Mouse (Mus musculus) monocyte, adult 2 months (primary cell): ENCODE measurements around the gene Foxe1.

Experiments
- DNase-seq, 2 experiments: peaks; one replicate each; pipeline ENCODE4 v3.0.0; 2022; ENCODE audit warnings: low spot score in 2 of 2, low read depth in 1 of 2

The Foxe1 gene

DNA sequence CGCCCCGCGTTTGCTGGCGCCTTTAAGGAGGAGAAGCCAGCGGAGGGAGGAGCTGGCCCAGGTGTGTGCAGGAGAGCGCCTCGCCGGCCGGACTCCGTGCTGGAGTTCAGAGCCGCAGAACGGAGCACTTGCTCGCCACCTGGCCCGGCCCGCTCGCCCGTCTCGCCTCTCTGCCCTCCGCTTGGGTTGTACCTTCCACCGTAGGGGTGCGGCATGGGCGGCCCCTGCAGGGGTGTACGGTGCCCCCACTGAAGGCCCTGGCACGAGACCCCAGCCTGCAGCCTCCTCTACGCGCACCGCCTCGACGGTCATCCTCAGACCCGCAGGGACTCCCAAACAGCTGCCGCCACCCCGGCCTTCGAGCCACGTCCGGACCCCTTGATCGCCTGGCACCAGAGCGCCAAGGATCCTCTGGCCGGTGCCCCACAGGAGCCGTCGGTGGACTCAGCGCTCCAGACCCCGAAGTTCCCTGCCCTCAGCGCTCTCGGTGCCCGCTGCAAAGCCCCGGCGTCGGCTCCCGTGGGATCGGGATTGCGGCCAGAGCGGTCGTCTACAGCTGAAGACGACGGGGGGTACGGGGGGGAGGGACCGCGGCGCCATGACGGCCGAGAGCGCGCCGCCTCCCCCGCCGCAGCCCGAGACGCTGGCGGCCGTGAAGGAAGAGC is at the start of gene Foxe1:
TSS of gene Foxe1 (plus strand) at position 14 of the 665 bp plus-strand sequence.
- no peak for DNase-seq

DNA sequence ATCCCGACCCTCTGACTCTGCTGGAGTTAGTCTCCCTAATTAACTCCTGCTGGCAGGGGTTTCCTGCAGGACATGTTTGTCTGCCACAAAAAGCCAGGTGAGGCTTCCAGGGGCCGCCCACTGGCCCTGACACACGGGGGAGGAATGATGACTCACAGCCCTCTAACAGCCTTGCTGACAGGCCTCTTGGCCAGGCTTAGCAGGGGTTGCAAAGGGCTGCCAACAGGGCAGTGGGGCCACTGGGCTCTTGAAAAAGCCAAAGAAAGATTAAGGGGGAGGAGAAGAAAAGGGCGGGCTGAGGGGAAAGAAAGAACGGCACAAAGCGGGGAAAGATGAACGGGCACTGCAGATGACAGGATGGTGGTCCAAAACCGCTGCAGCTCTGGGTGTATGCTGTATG is 39.3 kb upstream of the Foxe1 start:
- DNase-seq, result no peak

DNA sequence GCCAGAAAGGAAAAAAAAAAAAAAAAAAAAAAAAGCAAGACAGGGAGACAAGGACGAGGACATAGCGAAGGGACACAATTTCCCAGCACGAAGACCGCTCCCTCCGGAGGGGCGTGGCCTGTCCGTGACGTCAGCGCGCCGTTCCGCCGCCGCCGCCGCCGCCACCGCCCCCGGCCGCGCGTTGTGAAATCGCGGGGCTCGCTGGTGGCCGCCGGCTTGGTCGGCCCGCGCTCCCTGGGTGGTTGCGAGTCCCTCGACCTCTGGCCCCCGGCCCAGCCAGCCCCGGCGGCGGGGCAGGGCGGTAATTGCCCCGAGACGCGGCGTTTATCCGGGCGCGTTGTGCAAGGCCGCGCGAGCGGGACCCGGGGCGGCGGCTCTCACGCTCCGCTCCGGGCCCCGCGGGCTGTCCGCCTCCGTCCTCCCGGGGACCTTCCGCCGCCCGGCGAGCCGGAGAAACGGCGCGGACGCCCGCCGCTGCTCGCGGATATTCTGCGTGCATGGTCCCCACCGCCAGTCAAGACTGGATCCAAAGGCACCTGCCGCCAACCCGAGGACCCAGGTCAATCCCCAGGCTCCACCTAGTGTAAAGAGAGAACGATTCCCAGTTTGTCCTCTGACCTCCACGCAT is 38.5 kb upstream of the Foxe1 start:
- peak; percentile 20 to 64 for DNase-seq

DNA sequence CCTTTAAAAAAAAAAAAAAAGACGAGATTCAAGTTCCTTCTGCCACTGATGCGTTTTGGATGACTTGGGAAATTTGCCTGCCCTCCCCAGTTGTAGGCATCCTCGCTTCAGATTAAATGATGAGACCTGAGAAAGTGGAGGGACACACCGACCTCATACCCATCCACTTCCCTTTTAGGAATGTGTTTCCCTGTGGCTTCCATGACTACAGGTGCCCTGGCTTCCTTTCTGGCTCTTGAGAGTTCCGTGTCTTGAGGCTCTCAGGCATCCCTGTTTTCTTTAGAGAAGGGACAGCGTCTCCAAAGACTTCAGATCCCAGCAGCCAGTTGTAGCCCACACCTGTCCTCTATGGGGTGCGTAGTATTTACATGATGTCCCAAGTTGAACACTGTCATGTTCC is 38.0 kb upstream of the Foxe1 start:
- no peak for DNase-seq

DNA sequence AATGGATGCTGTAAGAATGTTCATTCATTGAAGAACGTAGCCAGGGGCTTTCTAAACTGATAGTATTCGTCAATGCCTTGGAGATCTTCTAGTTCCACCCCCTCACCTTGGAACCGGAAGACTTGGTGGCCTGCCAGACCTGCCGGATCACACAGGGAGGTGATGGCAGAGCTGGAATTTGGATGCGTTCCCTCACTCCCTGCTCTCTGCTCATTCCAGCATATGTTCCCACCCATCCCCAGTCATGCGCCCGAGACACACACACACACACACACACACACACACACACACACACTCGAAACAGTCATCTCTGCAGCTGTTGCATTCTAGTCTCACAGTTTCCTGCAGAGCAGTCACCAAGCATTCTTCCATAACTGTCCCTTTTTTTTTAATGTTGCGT is 36.1 kb upstream of the Foxe1 start:
- no peak for DNase-seq

DNA sequence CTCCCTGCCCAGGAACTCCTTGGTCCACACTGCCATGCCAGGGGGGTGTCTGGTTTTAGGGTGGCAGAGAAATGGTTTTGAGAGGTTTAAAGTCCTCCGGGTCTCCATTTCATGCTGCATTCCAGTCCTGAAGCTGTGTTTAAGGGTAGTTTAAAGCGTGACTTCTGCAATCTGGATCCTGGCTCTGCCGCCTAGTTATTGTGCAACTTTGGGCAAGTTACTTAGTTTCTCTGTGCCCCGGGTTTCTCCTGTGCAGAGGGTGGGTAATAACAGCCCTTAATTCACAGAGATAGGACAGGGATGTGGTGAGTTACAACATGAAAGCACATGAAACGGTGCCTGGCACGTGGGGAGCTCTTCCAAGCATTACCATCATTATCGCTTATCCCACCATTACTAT is 35.5 kb upstream of the Foxe1 start:
- no peak for DNase-seq

DNA sequence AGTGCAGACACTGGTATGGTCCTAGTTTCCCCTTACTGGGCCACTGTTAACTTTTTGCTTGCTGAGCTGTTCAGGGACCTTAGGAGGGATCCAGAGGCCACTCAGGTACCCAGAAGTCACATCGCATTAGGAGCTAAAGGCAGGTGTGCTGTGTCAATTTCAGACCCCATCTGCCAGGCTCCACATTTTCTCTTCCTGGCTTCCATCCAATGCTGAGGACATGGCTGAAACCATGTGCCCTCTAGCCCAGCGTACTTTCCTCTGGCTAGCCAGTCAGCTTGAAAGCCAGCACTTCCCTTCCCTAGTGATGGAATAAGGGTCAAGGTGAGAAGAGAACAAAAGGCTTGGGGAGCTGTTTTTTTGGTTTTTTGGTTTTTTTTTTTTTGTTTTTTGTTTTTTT is 31.8 kb upstream of the Foxe1 start:
- DNase-seq, result no peak

DNA sequence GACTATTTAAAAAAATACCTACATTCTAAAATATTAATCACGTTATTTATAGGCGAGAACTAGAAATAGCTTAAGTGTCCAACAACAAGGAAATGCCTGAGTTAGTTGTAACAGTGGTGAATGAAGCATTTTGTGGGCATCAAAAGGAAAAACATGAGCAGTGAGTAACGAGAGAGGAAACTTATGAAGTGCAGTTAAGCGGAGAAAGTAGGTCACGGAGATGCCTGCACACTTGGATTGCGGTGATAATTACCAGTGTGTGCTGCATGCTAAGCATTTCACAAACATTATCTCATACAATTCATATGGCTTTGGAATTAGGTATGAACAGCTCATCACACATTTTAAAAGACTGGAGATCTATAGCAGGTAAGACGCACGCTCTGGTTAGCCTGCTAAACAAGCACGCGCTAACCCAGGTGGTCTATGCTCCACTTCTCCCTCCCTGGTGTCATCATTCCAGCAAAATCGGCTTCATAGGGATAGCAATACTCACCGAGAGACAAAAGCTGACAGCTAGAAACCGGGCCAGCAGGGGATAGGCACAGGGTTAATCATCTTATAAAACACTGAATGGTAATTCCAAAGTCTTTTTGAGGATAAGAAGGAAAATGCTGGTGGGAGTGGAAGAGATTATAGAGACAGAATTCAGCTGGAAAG is 21.5 kb upstream of the Foxe1 start:
- DNase-seq, result no peak

DNA sequence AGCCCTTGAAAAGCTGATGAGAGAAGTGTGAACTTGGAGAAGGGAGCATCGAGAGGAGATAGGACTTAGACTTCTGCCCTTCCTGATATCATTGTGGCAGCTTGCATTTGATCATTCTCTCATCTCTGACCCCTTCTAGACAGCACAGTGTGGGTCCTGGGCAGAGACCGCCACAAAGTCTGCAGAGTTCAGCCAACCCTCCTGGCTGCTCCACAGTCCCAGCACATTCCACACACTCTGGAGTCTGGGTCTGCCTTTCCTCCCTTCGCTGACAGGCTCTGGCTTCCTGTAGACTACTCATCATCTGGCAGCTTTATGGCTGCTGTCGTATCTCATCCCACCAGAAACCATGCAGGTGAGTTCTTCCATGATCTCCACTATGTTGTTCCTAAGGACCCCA is 20.7 kb upstream of the Foxe1 start:
- DNase-seq, result no peak

DNA sequence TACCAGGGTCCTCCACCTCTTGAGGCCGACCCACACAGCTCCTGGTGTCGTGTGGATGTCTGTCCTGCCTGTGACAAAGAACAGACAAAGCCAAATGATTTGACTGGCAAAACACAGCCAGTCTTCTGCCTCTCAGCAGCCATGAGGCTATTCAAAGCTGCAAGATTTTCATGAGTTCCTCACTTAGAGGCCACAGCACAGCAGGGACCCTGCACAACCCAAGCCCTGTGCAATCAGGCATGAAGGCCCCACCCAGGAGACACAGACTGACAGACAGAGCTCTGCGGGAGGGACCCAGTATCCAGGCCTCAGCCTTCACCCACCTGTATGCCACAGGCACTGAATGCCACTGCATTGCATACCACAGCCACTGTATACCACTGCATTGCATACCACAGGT is 14.5 kb upstream of the Foxe1 start:
- DNase-seq, result no peak

DNA sequence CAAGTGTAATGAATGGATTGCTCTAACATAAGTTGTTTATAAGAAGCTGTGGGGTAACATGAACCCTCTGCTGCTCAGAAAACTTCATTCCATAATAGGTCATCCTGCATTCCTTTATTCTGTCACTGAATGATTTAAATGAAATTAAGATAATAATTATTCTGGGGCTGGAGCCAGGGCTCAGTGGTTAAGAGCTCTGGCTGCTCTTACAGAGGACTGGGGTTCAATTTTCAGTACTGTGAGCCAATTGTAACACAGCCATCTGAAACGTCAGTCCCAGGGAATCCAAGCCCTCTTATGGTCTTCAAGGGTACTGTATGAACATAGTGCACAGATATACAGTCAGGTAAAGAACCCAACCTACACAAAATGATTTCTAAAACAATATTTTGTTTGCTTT is 7.6 kb upstream of the Foxe1 start:
- DNase-seq, result no peak

DNA sequence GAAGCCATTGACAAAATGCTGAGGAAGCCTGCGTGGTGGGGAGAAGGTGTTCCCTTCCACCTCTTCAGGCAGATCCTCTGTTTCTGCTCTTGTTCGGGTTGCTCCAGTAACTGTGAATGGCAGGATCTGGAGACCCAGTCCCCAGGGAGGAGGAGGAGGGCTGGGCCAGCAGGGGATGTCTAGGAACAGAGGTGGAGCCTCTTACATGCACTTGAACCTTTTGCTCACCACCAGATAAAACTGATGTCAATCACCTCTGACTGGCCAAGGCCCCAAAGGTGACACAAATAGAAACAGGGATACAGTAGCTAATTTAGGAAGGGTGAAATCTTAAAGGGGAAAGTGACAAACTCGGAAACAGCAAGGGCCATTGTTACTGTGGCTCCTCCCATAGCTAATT is 5.4 kb upstream of the Foxe1 start:
- no peak for DNase-seq

DNA sequence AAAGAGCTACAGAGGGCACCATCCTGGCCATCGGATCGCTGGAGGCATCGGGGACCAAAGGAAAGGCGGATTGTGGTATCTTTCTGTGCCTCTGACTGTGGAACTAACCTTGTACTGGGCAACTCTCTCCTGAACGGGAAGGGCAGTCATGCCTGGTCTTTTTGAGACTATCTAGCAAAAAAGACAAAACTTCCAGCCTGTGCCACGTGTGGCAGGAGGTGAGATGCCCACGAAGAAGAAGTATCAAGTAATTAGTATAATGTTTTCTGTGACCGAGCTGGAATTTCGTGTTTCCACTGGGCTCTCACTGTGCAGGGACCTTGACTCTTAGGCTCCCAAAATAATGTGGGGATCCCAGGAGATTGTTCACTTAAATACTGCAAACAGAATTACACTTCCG is 4.4 kb upstream of the Foxe1 start:
- no peak for DNase-seq

DNA sequence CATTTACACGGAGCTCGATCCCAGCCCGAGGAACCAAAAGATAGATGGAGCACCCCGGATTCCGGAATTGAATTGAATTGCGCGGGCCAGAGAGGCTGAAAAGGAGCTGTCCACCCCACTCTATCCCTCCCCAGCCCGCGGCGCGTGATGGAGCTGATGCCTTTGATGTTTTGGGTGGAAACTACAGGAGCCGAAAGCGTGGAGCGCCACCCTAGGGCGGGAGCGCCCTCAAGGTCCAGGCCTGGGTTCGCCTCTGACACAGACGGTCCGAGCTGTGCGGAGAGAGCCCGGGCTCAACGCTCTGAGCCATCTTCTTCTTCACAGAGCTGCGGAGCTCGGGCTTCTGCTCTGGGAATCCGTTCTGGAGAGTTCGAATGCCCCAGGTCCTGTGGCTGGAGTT is 3.8 kb upstream of the Foxe1 start:
- no peak for DNase-seq

DNA sequence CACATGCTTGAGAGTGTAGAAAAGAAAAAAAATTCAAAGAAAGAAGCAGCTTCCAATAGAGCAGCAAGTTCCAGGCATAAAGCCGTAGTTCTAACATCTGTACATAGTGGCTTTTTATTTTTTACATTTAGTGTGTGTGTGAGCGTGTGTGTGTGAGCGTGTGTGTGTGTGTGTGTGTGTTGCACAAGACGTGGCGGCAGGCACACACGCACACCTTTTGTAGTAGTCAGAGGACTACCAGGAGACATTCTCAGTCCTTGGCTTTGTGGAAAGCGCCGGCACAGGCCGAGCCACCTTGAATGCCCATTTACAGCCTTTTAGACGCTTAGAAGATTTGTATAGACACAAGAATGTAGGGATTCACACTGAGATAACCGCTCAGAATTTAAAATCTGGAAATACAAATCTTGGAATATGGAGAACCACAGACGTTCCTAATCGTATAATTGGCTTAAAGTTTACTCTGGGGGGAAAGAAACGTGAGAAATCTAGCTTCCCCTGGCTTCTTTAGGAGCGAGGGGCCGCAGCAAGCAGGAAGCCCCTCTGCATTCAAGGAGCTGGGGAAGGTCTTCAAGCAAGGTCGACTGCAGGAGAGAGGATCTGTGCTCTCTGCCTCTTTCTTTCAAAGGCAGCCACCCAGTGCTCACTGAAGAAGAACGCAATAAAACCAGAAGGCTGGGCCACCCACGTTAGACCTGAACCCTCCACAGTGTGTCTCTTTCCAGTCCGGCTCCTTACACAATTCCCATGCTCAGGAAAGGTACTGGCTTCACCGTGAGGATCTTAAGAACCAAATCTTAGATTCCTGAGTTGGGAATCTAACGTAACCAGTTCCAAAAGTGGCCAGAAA is 1.4 kb upstream of the Foxe1 start:
- no peak for DNase-seq

DNA sequence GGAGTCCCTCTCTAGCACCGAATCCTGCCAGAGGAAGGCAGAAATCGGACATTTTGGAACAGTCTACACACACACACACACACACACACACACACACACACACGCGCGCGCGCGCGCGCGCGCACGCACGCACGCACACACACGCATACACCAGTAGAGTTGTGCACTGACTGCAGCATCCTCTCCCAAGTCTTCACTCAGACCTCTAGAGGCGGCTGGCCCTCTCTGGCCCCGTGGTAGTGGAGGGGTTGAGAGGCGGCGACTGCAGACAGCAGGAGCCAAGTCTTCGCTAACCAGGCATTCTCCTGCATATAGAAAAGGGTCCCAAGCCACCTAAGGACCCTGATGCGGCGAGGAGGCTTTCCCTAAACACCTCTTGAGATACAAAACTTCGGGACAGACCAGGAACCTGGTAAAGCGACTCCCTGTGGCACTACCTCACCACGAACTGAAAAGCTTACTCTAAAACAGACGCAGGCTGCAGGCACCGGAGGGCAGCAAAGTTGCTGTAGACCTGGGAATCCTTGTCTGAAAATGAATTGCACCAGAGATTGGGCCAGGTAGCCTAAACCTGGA is 610 bp upstream of the Foxe1 start:
- DNase-seq, result no peak

DNA sequence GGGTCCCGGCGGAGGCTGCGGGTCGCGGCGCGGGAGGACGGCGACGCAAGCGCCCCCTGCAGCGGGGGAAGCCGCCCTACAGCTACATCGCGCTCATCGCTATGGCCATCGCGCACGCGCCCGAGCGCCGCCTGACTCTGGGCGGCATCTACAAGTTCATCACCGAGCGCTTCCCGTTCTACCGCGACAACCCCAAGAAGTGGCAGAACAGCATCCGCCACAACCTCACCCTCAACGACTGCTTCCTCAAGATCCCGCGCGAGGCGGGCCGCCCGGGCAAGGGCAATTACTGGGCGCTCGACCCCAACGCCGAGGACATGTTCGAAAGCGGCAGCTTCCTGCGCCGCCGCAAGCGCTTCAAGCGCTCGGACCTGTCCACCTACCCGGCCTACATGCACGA is 879 bp downstream of the Foxe1 start:
- DNase-seq, result peak; percentile 5 to 23

DNA sequence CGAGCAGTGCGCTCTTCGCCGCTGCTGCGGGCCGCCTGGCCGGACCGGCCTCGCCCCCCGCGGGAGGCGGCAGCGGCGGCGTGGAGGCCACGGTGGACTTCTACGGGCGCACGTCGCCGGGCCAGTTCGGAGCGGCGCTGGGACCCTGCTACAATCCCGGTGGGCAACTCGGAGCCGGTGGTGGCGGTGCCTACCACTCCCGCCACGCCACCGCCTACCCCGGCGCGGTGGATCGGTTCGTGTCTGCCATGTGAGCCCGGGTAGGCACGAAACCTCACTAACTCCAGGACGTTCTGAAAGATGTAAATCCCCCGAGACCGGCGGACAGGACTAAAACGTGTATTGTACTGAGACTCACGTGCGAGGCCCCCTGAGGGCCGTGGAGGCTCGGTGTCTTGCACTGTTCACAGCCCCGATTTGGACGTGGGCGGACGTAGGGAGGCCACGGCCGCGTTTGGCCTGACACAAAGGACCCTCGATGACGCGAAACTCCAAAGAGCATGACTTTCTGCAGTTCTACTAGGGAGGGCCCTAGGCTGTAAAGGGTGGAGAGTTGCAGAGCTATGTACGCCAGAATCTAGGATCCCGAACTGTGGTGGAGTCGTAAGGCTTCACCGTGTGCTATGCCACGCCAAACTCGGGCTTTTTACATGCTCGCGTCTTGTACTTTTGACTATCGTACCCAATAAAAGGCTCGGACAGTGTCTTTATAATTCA is 1.8 kb downstream of the Foxe1 start:
- DNase-seq, result no peak

DNA sequence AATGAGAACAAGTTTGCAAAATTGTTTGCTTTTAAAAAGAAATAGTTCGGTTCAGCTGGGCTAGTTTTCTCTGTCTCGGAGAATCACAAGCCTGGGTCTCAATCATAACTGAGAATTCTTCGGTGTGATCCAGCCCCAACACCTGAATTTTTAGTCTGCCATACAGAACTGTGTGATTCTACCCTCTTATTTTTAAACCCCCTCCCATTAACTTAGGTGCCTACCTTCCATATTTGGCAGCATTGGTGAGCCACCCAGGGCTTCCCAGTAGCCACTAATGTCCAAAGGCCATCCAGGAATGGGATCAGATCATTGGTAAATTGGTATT is 2.3 kb downstream of the Foxe1 start:
- no peak for DNase-seq

DNA sequence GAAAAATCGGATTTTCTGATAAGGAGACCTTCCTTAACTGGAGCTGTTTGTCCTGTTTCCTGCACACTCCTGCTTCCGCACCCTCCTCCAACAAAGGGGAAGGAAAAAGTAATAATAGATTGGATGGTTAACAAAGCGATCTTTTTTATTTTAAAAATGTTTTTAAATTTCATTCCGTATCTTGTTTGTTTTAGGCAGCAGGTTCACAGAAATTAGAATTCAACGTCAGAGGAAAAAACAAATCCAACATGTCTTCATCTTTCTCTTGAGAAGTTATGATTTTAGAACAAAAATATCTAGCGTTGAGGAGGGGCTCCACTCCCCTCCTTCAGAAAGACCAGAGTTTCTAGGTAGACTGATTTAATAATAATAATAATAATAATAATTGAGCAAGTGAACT is 2.8 kb downstream of the Foxe1 start:
- DNase-seq, result no peak

DNA sequence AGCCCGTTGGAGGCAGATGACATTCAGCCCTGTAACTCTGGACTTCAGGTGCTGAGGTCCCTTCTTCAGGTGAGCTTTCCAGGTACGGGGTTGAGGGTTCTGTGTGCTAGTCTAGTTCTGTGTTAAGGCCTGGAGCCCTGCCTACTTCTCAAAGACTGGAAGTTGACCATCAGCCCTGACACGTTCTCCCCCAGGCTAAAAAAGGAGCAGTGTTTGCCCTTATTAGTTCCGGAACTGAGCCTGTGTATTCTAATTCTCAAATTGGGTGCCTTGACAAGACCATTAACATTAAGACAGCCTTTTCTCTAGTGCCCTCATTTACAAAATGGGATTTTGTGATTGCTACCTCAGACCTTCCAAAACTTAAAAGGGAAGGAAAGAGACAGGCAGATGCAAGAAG is 3.7 kb downstream of the Foxe1 start:
- no peak for DNase-seq
